Mouse (Mus musculus) layer of hippocampus, postnatal 10 days (tissue): Measurements from ENCODE around the gene Odf3b. TPM values are rescaled to one million over a fixed set of nuclear protein-coding genes. Genes with fewer than 3 reads are reported as not detected.

ENCODE experiments used
- DNase-seq, 2 experiments: peaks; one replicate each; pipeline ENCODE4 v3.0.0; 2021; ENCODE audit warnings: low spot score in 2 of 2
- long read RNA-seq: library from polyadenylated mRNA; stranded (forward); transcript quantifications from one replicate; pipeline ENCODE4 v2.0.0, GENCODE M21; 2023
- total RNA-seq, 2 experiments: library from RNA; stranded (reverse); gene quantifications; 2 replicates each; pipeline ENCODE4 v1.2.3; 2021

The Odf3b gene
- 1 to 10 TPM; 3.7 to 4.2 TPM for total RNA-seq
- long read RNA-seq, partial matches to known transcripts: 0 of 4 reads
- long read RNA-seq, other reads (novel, unspliced or antisense): 3 of 4 reads

- peak in 1 of 2 experiments; percentile 18 for DNase-seq
Measured at GRCm38 (mm10) chr15:89378831-89379401, at the start of gene Odf3b. TSS of gene Odf3b (minus strand) at chr15:89379282.

DNA sequence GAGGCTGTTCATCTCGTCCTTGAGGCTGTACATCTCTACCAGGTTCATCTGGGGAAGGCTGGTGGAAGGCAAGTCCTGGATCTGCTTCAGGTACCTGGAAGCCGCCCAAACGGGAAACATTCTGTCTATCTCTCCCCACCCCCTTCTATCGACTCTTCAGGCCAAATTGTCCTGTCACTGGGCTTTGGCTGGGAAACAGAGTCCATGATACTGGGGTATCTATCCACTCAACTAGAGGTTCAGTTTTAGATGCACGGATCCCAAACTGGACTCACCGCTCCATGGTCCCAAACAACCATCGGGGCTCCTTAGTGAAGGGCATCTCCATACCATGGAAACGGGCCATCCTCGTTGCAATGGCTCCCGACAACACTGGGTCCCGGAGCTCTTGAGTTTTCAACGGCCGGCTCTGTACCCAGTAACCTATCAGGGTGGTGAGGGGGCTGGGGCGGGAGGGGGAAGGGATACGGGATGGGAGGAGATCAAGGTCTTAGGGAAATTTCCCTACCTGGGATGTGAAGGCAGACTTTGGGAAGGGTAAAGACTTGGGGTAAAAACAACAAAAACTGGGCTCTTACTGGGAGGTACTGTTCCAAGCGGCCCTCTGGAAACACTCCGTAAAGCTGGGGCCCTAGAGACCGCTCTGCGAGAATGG lies 49.2 kb upstream of the Odf3b start:
- no peak for DNase-seq

GRCm38 (mm10) chr15:89426716-89427115 lies 47.6 kb upstream of the Odf3b start:
- DNase-seq: no peak

GRCm38 (mm10) chr15:89425711-89426121 lies 46.6 kb upstream of the Odf3b start, which contains the start of gene Cpt1b:
TSS of gene Cpt1b (minus strand) at chr15:89425863.
- no peak for DNase-seq

GRCm38 (mm10) chr15:89424621-89425020 lies 45.5 kb upstream of the Odf3b start:
- DNase-seq: no peak

- DNase-seq: no peak
Measured at GRCm38 (mm10) chr15:89421938-89422337, 42.9 kb upstream of the Odf3b start.

- no peak for DNase-seq
Measured at GRCm38 (mm10) chr15:89415282-89415681, 36.2 kb upstream of the Odf3b start.

DNA sequence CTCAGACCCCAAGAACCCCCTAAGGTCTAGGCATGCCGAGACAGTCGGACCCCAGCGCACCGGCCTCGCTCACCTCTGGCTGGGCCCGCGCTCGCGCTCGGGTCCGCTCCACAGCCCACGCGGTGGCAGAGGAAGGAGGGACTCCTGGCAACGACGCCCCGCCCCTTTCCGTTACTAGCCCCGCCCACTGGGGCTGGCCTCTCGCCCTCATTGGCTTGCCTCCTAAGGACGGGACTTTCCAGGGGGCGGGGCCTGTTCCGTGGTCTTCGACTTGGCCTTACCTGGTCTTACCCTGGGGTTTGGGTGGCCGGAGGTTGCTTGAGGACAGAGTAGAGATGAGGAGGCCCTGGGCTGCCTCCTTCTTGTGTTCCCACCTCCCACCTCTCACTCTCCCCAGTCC lies 31.0 kb upstream of the Odf3b start, which contains the start of gene Syce3:
Syce3 (minus strand) TSS at position 386 of the 400 bp plus-strand sequence.
- DNase-seq: no peak

GRCm38 (mm10) chr15:89406691-89407090 lies 27.6 kb upstream of the Odf3b start:
- no peak for DNase-seq

DNA sequence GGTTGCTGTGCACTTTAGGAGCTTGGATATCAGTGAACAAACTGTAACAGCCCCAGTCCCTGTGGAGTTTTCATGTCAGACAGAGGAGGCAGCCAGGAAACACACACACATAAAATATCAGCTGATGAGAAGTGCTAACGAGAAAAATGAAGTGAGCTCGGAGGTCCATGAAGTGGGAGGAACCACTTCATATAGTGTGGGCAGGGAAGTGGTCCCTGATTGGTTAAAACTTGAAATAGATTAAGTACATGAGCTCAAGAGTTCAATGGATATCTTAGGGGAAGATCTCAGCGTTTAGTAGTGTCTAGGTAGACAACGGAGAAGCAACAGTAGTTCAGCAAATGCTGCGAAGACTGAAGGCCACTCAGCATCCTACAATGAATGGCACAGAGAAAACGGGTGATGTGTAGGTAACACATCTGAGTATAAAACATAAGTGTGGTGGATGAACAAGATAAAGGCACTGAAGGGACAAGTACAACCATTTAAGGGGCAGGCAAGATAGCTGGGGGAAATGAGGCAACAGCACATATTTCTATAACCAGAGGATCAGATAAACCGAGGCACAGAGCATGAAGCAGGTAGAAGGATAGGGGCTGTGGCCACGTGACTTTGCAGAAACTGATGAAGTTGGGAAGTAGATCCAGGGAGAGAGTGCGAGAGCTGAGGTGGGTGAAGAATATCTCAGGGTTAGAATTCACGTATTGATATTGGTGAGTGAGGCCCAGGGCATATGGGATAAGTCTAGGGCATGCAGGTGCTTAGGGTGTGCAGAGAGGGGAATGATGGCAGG lies 25.9 kb upstream of the Odf3b start:
- DNase-seq: no peak

GRCm38 (mm10) chr15:89402471-89402870 lies 23.4 kb upstream of the Odf3b start:
- no peak for DNase-seq

DNA sequence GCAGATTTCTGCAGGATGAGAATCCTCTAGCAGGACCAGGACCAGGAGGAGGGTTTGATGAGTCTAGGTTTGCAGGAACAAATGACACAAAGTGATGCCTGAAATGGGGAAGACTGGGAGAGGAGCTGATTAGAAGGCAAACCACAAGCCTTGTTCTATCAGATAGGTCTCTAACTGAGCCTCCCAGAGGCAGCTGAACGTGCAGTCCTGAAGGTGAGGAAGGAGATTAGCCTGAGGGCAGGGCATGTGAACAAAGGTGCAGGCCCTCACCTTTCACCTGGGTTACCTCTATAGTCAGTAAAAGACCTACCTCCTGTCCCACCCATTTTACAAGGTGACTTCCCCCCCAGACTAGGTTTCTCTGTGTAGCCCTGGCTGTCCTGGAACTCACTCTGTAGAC lies 20.6 kb upstream of the Odf3b start:
- no peak for DNase-seq

- DNase-seq: no peak
Measured at GRCm38 (mm10) chr15:89398146-89398545, 19.1 kb upstream of the Odf3b start.

GRCm38 (mm10) chr15:89396883-89397282 lies 17.8 kb upstream of the Odf3b start:
- DNase-seq: no peak

GRCm38 (mm10) chr15:89390081-89390480 lies 11.0 kb upstream of the Odf3b start:
- no peak for DNase-seq

DNA sequence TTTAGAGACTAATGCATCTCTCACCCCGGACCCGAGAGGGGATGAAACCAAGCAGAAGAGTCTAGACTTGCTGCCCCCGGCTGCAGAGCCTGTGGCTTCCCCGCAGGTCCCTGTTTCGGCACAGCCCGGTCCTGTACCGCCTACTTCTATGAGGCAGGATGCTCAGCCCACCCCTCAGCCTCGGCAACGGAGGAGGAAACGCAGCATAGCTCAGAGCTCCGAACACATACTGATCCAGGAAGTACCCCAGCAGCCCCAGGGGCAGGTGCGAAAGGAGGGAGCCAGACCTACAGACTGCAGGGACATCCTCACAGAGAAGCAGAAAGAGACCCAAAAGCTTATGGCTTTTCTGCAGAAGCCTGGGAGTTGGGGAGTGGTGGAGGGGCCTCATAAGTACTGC lies 8.0 kb upstream of the Odf3b start:
- DNase-seq: no peak

- no peak for DNase-seq
Measured at GRCm38 (mm10) chr15:89384617-89385016, 5.5 kb upstream of the Odf3b start, which contains the start of gene Klhdc7b. TSS of gene Klhdc7b (plus strand) at chr15:89384917.

DNA sequence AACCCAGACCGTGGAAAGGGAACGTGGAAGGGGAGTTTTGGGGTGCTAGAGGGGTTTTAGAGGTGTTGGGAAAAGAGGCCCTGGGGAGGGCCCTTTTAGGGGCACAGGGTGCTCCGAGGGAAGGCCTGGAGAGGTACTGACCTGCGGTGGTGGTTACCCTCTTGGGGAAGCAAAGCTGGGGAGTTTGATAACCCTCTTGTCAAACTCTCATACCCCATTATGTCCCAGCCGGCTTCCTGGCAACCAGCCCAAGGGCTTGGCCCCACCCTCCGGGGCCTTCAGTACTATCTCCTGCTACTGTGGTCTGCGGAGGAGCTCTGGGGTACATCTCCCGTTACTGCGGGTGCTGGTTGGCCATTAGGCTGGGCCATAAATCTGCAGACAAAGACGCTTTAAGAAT lies 347 bp upstream of the Odf3b start:
- DNase-seq: no peak

GRCm38 (mm10) chr15:89377938-89378828 lies 899 bp downstream of the Odf3b start:
- DNase-seq: peak in 1 of 2 experiments; percentile 14

- DNase-seq: no peak
Measured at GRCm38 (mm10) chr15:89377362-89377761, 1.7 kb downstream of the Odf3b start.

DNA sequence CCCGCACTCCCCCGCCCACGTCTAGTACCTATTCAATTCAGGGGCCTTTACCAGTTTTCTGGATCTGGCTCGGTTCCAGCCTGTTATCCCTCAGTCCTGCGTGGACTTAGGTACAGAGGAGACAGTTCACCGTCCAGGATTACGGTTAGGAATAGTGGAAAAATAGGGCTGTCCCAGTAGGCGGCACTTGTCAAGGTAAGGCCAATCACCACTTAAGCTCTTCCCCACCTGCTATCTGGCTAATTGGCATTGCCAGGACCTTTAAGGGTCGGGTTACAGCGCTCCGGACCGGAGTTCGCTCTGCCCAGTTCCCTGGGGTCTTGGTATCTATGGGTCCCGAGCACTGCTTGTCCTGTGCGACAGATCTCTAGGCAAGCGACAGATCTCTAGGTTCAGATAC lies 2.1 kb downstream of the Odf3b start, which contains the start of gene Tymp:
Tymp (minus strand) TSS at position 83 of the 400 bp plus-strand sequence.
- no peak for DNase-seq
